Mouse (Mus musculus) kidney, adult 2 months (tissue): Measurements from ENCODE around the gene Gba. TPM values are rescaled to one million over a fixed set of nuclear protein-coding genes. Genes with fewer than 3 reads are reported as not detected.

Experiments
- DNase-seq: peaks from one replicate; pipeline ENCODE4 v3.0.0; 2021
- H3K27ac ChIP-seq: fragments of 200-500 bp; 2 replicates; pipeline ENCODE4 v1.5.1; 2012; ENCODE audit warnings: low read depth, low read length, control low read depth, inconsistent platforms; ENCODE audit not compliant: insufficient read depth
- H3K27me3 ChIP-seq: fragments of 200-500 bp; replicated peaks from 2 replicates; pipeline ENCODE4 v1.6.1; 2012; ENCODE audit warnings: mild to moderate bottlenecking, moderate library complexity, low read length, inconsistent platforms; ENCODE audit not compliant: control insufficient read depth, insufficient read depth
- H3K36me3 ChIP-seq: fragments of 200-500 bp; 2 replicates; pipeline ENCODE4 v1.6.1; 2012; ENCODE audit warnings: mild to moderate bottlenecking, moderate library complexity, low read length, inconsistent platforms; ENCODE audit not compliant: control insufficient read depth, insufficient read depth
- H3K4me1 ChIP-seq: fragments of 200-500 bp; 2 replicates; pipeline ENCODE4 v1.6.1; 2011; ENCODE audit warnings: low read length; ENCODE audit not compliant: control insufficient read depth, insufficient read depth
- H3K4me3 ChIP-seq: fragments of 200-500 bp; 2 replicates; pipeline ENCODE4 v1.5.1; 2011; ENCODE audit warnings: mild to moderate bottlenecking, low read depth, low read length, control low read depth; ENCODE audit not compliant: insufficient read depth
- CTCF ChIP-seq: fragments of 200-500 bp; conservative IDR thresholded peaks from 2 replicates; pipeline ENCODE4 v1.5.1; 2011; ENCODE audit warnings: low read depth, mild to moderate bottlenecking, control low read depth, low read length, moderate library complexity, mixed read lengths; ENCODE audit not compliant: insufficient read depth, insufficient read length
- POLR2A ChIP-seq: fragments of 200-500 bp; IDR thresholded peaks from one replicate; pipeline ENCODE4 v1.6.1; 2011; ENCODE audit warnings: low read depth, low read length, control low read depth
- WGBS: fragments of 180-500 bp; shearing (Covaris S2); methylation state at CpG from one replicate; pipeline ENCODE4 v1.1.7; 2018; 5-methylcytosine and 5-hydroxymethylcytosine counted together
- polyA plus RNA-seq: library from polyadenylated mRNA; depleted of rRNA; stranded (reverse); fragments of >200 nt; gene quantifications from 2 replicates; pipeline ENCODE4 v1.2.3, GENCODE M21; 2012

Gene Gba
- polyA plus RNA-seq, 1 experiment, result 61.6 TPM

GRCm38 (mm10) chr3:89176421-89176820 lies 26.3 kb upstream of the Gba start:
- 74% methylated on average over 7 of the region's 7 CpGs for WGBS
- no peak for DNase-seq
- no peak for TF ChIP-seq CTCF
- peaks cover 4% of the 10 kb centered on the region for H3K4me1 ChIP-seq
- no peak overlapping the region for H3K4me3 ChIP-seq
- H3K27ac ChIP-seq, result no peak overlapping the region
- H3K36me3 ChIP-seq, result peaks cover 4% of the 10 kb centered on the region
- H3K27me3 ChIP-seq, result no peaks in the 10 kb centered on the region

DNA sequence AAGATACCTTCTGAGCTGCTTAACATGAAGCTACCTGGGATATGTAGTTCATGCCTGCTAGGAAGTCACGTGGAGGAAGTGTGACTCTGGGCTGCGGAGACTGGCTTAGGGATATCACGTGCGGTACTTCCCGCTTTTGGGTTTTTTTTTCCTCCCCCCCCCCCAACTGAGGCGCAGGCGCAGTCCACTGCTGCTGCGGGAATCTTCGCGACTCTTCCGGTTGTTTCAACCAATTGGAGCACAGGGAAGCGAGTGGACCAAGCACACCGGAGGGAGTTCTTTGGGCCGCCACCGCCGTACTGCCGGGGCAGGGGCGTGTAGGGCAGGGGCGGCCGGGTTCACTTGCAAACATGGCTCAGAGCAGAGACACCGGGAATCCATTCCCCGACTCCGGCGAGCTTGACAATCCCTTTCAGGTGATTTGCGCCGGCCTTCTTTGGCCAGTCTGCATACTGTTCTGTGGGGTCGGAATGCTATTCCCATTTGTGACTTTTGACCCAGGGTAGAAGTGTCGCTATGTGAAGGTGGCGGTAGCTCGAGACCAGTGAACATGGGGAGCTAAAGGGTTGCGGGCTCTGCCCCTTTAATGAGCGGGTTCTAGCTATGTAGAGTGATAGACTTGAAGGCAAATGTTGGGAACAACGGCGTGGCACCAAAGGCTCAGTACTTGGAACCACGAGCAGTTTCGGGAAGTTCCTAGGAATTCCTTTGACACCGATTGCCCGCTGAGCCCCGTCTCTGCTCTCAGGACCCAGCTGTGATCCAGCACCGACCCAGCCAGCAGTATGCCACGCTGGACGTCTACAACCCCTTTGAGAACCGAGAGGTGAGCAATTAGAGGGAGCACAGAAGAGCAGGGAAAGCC lies 25.3 kb upstream of the Gba start, which contains the start of gene Scamp3:
Gene Scamp3, plus strand, starts transcription at position 232 of the 865 bp plus-strand sequence.
- peak within 1 kb of the TSS; percentile 71 for H3K27ac ChIP-seq
- peaks cover 4% of the 10 kb centered on the region for H3K4me1 ChIP-seq
- peak; percentile 97 for DNase-seq
- peak; percentile 30 for TF ChIP-seq POLR2A
- no peak for TF ChIP-seq CTCF
- no peaks in the 10 kb centered on the region for H3K27me3 ChIP-seq
- H3K4me3 ChIP-seq, result peak within 1 kb of the TSS; percentile 90
- under 1% methylated on average over 43 of the region's 43 CpGs for WGBS
- peaks cover 2% of the 10 kb centered on the region for H3K36me3 ChIP-seq

DNA sequence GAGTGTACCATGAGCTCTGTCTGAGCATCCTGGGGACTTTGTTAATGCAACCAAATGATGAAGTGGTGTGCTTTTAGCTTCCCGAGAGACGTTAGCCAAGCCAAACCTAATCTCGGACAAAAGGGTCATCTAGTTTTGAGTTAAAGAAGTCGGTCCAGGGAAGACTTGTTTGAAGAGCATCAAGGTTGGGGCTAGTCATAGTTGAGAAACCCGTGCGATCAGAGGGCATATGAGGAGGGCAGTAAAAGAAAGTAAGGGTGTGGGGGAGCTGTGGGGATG lies 24.7 kb upstream of the Gba start:
- Histone ChIP-seq H3K27ac (peak overlapping the region; percentile 71; the same call in 1 of the 2 replicates), H3K36me3 (peaks cover 2% of the 10 kb centered on the region), H3K27me3 (no peaks in the 10 kb centered on the region), H3K4me1 (peaks cover 4% of the 10 kb centered on the region), H3K4me3 (peak overlapping the region; percentile 90)
- 5% methylated on average over 6 of the region's 6 CpGs for WGBS
- TF ChIP-seq POLR2A (no peak), CTCF (no peak)
- DNase-seq, result no peak

DNA sequence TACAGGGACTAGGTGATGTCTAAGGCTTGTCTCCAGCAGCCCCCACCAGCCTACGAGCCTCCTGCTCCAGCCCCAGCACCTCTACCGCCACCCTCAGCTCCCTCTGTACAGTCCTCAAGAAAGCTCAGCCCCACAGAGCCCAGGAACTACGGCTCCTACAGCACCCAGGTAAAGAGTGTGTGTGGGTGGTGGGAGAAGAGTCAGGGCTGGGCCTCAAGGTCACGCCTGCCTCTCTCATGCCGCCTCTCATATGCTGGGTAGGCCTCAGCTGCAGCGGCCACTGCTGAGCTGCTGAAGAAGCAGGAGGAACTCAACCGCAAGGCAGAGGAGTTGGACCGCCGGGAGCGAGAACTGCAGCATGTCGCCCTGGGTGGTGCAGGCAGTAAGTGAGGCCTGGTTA lies 23.7 kb upstream of the Gba start:
- no peak for DNase-seq
- no peak overlapping the region for H3K4me3 ChIP-seq
- WGBS, result 88% methylated on average over 11 of the region's 11 CpGs
- H3K4me1 ChIP-seq, result peaks cover 4% of the 10 kb centered on the region
- no peak overlapping the region for H3K27ac ChIP-seq
- peaks cover 2% of the 10 kb centered on the region for H3K36me3 ChIP-seq
- TF ChIP-seq CTCF (no peak), POLR2A (no peak)
- no peaks in the 10 kb centered on the region for H3K27me3 ChIP-seq

DNA sequence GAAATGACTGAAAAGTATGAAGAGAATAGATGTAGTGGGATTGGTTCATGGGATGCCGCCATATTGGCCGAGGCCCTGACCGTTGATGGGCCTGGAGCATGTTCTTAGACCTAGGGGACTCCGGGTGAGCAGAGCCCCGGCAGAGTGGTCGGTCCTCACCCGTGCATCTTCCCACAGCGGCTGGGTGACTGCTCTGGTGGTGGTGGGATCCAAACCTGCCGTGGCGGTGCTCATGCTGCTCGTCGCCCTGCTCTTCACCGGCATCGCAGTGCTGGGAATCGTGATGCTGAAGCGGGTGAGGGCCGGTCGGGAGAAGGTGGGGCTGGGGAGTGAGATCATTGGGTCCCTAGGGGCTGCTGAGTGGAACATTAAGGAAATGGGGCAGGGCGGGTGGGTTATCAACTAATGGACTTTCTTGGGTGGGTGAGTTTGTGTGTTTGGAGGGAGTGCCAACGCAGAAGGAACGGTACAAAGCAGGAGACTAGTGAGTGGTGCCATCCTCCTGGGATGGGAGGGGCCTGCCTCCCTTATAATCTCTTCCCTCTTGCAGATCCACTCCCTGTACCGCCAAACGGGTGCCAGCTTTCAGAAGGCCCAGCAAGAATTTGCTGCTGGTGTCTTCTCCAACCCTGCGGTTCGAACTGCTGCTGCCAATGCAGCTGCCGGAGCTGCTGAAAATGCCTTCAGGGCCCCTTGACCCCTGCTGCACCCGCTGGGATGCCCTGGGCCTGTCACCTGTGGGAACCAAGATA lies 20.8 kb upstream of the Gba start:
- no peak overlapping the region for H3K27ac ChIP-seq
- TF ChIP-seq CTCF (no peak), POLR2A (no peak)
- peaks cover 4% of the 10 kb centered on the region for H3K4me1 ChIP-seq
- H3K4me3 ChIP-seq, result no peak overlapping the region
- no peaks in the 10 kb centered on the region; the same call in 1 of the 2 replicates for H3K36me3 ChIP-seq
- no peaks in the 10 kb centered on the region for H3K27me3 ChIP-seq
- no peak for DNase-seq
- WGBS, result 92% methylated on average over 27 of the region's 27 CpGs

DNA sequence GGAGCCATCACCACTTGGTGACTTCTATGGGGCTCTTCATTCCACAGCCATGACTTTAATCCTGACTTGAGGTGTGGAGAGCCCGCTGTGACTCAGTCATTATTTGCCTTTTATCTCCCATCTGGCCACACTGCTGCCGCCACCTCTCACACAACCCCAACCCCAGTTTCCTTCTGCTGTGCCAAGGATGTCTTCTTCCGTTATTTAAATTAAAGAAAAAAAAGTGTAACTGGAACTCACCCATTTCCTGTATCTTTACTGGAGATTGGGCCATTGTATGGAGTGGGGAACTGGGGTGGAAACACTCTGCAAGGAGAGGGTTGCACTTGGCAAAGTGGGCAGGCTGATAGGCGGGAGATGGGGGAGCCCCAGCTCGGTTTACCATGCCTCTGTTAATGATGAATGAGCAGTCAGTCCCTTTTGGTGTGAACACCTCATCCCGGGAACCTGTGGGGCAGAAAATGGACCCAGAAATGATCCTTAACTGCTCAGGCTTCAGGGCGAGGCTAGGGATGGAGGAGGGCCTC lies 20.1 kb upstream of the Gba start:
- Histone ChIP-seq H3K4me1 (peaks cover 4% of the 10 kb centered on the region), H3K4me3 (no peak overlapping the region), H3K36me3 (no peaks in the 10 kb centered on the region; the same call in 1 of the 2 replicates), H3K27me3 (no peaks in the 10 kb centered on the region), H3K27ac (no peak overlapping the region)
- TF ChIP-seq CTCF (no peak), POLR2A (no peak)
- 40% methylated on average over 7 of the region's 7 CpGs for WGBS
- DNase-seq, result no peak
